Mouse (Mus musculus): ENCODE results near the gene Naaladl2. TPM values are rescaled to one million over a fixed set of nuclear protein-coding genes. Genes with fewer than 3 reads are reported as not detected.
A peak's percentile ranks its signal among the peaks of the same experiment; 100 is the strongest.

The Naaladl2 gene
- polyA plus RNA-seq, 1 experiment = not detected

DNA sequence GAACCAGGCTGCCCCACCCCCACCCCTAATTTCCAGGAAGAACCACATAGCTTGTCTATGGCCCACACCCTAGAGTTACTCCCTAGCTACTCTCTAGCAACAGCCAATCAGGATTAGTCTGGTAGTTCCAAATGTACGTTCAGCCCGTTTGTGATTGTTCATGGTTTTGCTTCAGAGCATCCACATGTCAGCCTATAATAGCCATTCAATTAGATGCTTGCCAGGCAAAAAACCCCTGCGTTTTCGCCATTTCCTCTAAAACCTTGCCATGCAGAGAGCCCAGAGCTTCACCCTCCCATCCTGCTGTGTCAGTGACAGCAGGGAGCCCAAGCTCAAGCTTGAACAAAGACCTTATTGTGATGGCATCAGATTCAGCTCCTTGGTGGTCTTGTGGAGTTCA is 16.2 kb downstream of the Naaladl2 start:
- H3K27me3 ChIP-seq (ENCODE audit: control insufficient read depth, insufficient read depth, low read length, poor library complexity, severe bottlenecking) = no peaks in the 10 kb centered on the region
- no peak overlapping the region; the same call in 1 of the 2 replicates for H3K4me3 ChIP-seq (ENCODE audit: low read depth, low read length)
- H3K27ac ChIP-seq (ENCODE audit: insufficient read depth, low read length) = peak overlapping the region; percentile 93
- no peaks in the 10 kb centered on the region for H3K4me1 ChIP-seq (ENCODE audit: control insufficient read depth, insufficient read depth, low read length)
- TF ChIP-seq EP300 (IDR thresholded peaks at IDR 0.05; ENCODE audit: insufficient read depth, low read depth, low read length) (peak; percentile 52; the same call in 1 of the 2 replicates), POLR2A (IDR thresholded peaks at IDR 0.05; ENCODE audit: insufficient read depth, low read length) (no peak)
- no peaks in the 10 kb centered on the region; the same call in 1 of the 2 replicates for H3K9me3 ChIP-seq (replicated peaks; ENCODE audit: control insufficient read depth, insufficient read depth, low read length, poor library complexity, severe bottlenecking)
- H3K9ac ChIP-seq (ENCODE audit: low read depth, poor library complexity, severe bottlenecking) = no peak overlapping the region
- H3K36me3 ChIP-seq (ENCODE audit: control insufficient read depth, insufficient read depth, low read length, poor library complexity, severe bottlenecking) = no peaks in the 10 kb centered on the region

GRCm38 (mm10) chr3:25124919-25125846 is 18.9 kb downstream of the Naaladl2 start:
- Histone ChIP-seq H3K36me3 (ENCODE audit: control insufficient read depth, insufficient read depth, low read length, poor library complexity, severe bottlenecking) (no peaks in the 10 kb centered on the region), H3K27me3 (ENCODE audit: control insufficient read depth, insufficient read depth, low read length, poor library complexity, severe bottlenecking) (no peaks in the 10 kb centered on the region), H3K27ac (ENCODE audit: insufficient read depth, low read length) (no peak overlapping the region), H3K9ac (ENCODE audit: low read depth, poor library complexity, severe bottlenecking) (no peak overlapping the region), H3K4me3 (ENCODE audit: low read depth, low read length) (no peak overlapping the region), H3K4me1 (ENCODE audit: control insufficient read depth, insufficient read depth, low read length) (no peaks in the 10 kb centered on the region), H3K9me3 (replicated peaks; ENCODE audit: control insufficient read depth, insufficient read depth, low read length, poor library complexity, severe bottlenecking) (no peaks in the 10 kb centered on the region; the same call in 1 of the 2 replicates)
- no peak for TF ChIP-seq CTCF (IDR thresholded peaks at IDR 0.05; ENCODE audit: low read depth, low read length)
- TF ChIP-seq EP300 (IDR thresholded peaks at IDR 0.05; ENCODE audit: insufficient read depth, low read depth, low read length) = no peak
- no peak for TF ChIP-seq POLR2A (IDR thresholded peaks at IDR 0.05; ENCODE audit: insufficient read depth, low read length)

DNA sequence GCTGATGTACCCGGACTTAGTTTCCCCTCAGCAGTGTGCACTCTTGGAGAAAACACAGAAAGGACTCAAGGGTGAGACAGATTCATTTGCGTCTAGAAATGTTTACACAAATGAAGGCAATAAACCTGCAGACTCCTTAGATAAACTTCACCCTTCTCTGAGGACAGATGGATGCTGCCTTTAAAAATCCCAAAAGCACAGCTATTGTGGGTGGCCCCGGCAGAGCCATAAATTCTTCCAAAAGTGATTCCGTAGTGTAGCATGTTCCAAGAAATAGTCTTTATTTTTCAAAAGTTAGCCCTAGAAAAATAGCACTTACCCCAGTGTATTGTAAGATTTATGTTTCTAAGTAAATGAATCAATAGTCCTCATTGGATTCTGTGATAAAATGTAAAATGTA is 31.0 kb downstream of the Naaladl2 start:
- Histone ChIP-seq H3K36me3 (ENCODE audit: control insufficient read depth, insufficient read depth, low read length, poor library complexity, severe bottlenecking) (no peaks in the 10 kb centered on the region), H3K27ac (ENCODE audit: insufficient read depth, low read length) (no peak overlapping the region), H3K27me3 (ENCODE audit: control insufficient read depth, insufficient read depth, low read length, poor library complexity, severe bottlenecking) (no peaks in the 10 kb centered on the region), H3K9me3 (replicated peaks; ENCODE audit: control insufficient read depth, insufficient read depth, low read length, poor library complexity, severe bottlenecking) (no peaks in the 10 kb centered on the region), H3K9ac (ENCODE audit: low read depth, poor library complexity, severe bottlenecking) (no peak overlapping the region), H3K4me3 (ENCODE audit: low read depth, low read length) (no peak overlapping the region), H3K4me1 (ENCODE audit: control insufficient read depth, insufficient read depth, low read length) (no peaks in the 10 kb centered on the region)
- TF ChIP-seq POLR2A (IDR thresholded peaks at IDR 0.05; ENCODE audit: insufficient read depth, low read length) = no peak

- no peaks in the 10 kb centered on the region for H3K9me3 ChIP-seq (replicated peaks; ENCODE audit: control insufficient read depth, insufficient read depth, low read length, poor library complexity, severe bottlenecking)
- no peaks in the 10 kb centered on the region for H3K27me3 ChIP-seq (ENCODE audit: control insufficient read depth, insufficient read depth, low read length, poor library complexity, severe bottlenecking)
- no peaks in the 10 kb centered on the region for H3K4me1 ChIP-seq (ENCODE audit: control insufficient read depth, insufficient read depth, low read length)
- H3K9ac ChIP-seq (ENCODE audit: low read depth, poor library complexity, severe bottlenecking) = no peak overlapping the region
- no peak overlapping the region for H3K4me3 ChIP-seq (ENCODE audit: low read depth, low read length)
- H3K36me3 ChIP-seq (ENCODE audit: control insufficient read depth, insufficient read depth, low read length, poor library complexity, severe bottlenecking) = no peaks in the 10 kb centered on the region
- no peak overlapping the region for H3K27ac ChIP-seq (ENCODE audit: insufficient read depth, low read length)
- TF ChIP-seq CTCF (IDR thresholded peaks at IDR 0.05; ENCODE audit: low read depth, low read length) = no peak
- TF ChIP-seq POLR2A (IDR thresholded peaks at IDR 0.05; ENCODE audit: insufficient read depth, low read length) = no peak
- no peak for TF ChIP-seq EP300 (IDR thresholded peaks at IDR 0.05; ENCODE audit: insufficient read depth, low read depth, low read length)
These were observed 35.1 kb downstream of the Naaladl2 start for GRCm38 (mm10) chr3:25108997-25109396.

GRCm38 (mm10) chr3:25092986-25093385 is 51.1 kb downstream of the Naaladl2 start:
- Histone ChIP-seq H3K9ac (ENCODE audit: low read depth, poor library complexity, severe bottlenecking) (no peak overlapping the region), H3K27me3 (ENCODE audit: control insufficient read depth, insufficient read depth, low read length, poor library complexity, severe bottlenecking) (no peaks in the 10 kb centered on the region), H3K27ac (ENCODE audit: insufficient read depth, low read length) (no peak overlapping the region), H3K9me3 (replicated peaks; ENCODE audit: control insufficient read depth, insufficient read depth, low read length, poor library complexity, severe bottlenecking) (no peaks in the 10 kb centered on the region), H3K36me3 (ENCODE audit: control insufficient read depth, insufficient read depth, low read length, poor library complexity, severe bottlenecking) (no peaks in the 10 kb centered on the region), H3K4me1 (ENCODE audit: control insufficient read depth, insufficient read depth, low read length) (no peaks in the 10 kb centered on the region), H3K4me3 (ENCODE audit: low read depth, low read length) (no peak overlapping the region)
- TF ChIP-seq POLR2A (IDR thresholded peaks at IDR 0.05; ENCODE audit: insufficient read depth, low read length) (no peak), EP300 (IDR thresholded peaks at IDR 0.05; ENCODE audit: insufficient read depth, low read depth, low read length) (no peak), CTCF (IDR thresholded peaks at IDR 0.05; ENCODE audit: low read depth, low read length) (no peak)

DNA sequence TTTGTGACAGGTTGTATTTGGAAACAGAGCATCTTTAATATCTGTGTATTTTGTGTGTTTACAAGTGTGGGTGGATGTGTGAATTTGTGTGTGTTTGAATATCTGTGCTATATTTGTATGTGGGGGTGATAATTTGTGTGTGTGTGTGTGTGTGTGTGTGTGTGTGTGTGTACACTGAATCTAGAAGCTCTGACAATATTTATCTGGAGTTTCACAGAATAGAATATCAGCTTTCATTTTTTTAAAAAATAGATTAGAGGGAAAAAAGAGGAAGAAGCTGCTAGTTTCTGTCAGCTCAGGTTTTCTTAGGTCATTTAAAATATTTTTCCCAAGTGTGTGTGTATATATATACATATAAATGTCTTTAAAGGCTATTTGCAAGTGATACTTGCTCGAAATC is 68.3 kb downstream of the Naaladl2 start:
- Histone ChIP-seq H3K4me3 (ENCODE audit: low read depth, low read length) (no peak overlapping the region), H3K9me3 (replicated peaks; ENCODE audit: control insufficient read depth, insufficient read depth, low read length, poor library complexity, severe bottlenecking) (no peaks in the 10 kb centered on the region), H3K27ac (ENCODE audit: insufficient read depth, low read length) (no peak overlapping the region), H3K9ac (ENCODE audit: low read depth, poor library complexity, severe bottlenecking) (no peak overlapping the region), H3K36me3 (ENCODE audit: control insufficient read depth, insufficient read depth, low read length, poor library complexity, severe bottlenecking) (no peaks in the 10 kb centered on the region), H3K4me1 (ENCODE audit: control insufficient read depth, insufficient read depth, low read length) (no peaks in the 10 kb centered on the region), H3K27me3 (ENCODE audit: control insufficient read depth, insufficient read depth, low read length, poor library complexity, severe bottlenecking) (no peaks in the 10 kb centered on the region)
- TF ChIP-seq EP300 (IDR thresholded peaks at IDR 0.05; ENCODE audit: insufficient read depth, low read depth, low read length) (no peak), CTCF (IDR thresholded peaks at IDR 0.05; ENCODE audit: low read depth, low read length) (no peak), POLR2A (IDR thresholded peaks at IDR 0.05; ENCODE audit: insufficient read depth, low read length) (no peak)
